Mouse (Mus musculus) megakaryocyte, embryonic 14.5 days (primary cell): ENCODE measurements around the gene Fam192a.

Experiments used
- FLI1 ChIP-seq: IDR thresholded peaks from 2 replicates; pipeline ENCODE4 v1.6.1; 2012; ENCODE audit warnings: low read length, inconsistent platforms, mixed read lengths
- GATA1 ChIP-seq: IDR thresholded peaks from 3 replicates; pipeline ENCODE4 v1.6.1; 2012; ENCODE audit warnings: mixed read lengths, low read length, inconsistent platforms, borderline replicate concordance

DNA sequence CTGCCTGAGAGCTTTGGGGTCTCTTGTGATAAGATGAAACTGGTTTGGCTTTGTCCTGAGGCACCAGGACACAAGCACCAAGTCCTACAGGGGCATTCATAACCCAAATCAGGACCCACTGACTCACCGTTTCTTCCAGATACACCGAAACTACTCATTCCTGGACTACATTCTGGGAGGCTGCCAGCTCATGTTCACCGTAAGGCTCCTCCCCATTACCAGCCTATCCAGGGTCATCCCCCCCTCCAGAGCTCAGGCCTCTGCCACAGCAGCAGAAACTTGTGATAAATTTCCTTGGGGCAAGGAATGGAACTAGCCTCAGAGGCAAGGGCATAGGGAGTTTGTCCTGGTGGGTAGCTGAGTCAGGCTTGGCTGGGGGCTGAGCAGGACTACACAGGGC is 44.5 kb downstream of the Fam192a start:
- TF ChIP-seq GATA1 (no peak), FLI1 (no peak)
